Mouse (Mus musculus) E14TG2a.4 (cell line): Measurements from ENCODE around the gene Cd72.

ENCODE experiments used
- CTCF ChIP-seq: conservative IDR thresholded peaks from 2 replicates; pipeline ENCODE4 v1.5.1; 2014; ENCODE audit warnings: low read length
- NANOG ChIP-seq: IDR thresholded peaks from 2 replicates; pipeline ENCODE4 v1.6.1; 2014; ENCODE audit warnings: borderline replicate concordance, low read length, mixed read lengths
- POU5F1 ChIP-seq: IDR thresholded peaks from 2 replicates; pipeline ENCODE4 v1.6.1; 2014; ENCODE audit warnings: low read length, borderline replicate concordance

DNA sequence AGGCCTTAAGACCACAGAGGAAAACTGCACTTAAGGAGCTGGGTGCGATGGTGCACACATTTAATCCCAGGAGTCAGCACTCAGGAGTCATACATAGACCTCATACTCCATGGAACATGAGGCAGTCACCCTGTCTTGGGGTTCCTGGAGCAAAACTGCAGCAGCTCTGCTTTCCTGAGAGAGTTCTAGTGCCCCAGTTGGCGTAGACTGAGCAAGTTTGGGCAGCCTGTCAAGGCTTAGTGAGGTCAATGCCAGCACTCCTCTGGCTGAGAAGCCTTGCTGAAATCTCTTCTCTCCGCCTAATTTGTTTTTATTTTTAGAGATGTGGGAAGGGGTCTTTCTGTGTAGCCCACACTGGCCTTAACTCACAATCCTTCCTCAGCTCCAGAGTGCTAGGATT lies 5.9 kb downstream of the Cd72 start:
- TF ChIP-seq CTCF (no peak), POU5F1 (no peak), NANOG (no peak)
